Mouse (Mus musculus): ENCODE data around the gene Sprtn. TPM values are rescaled to one million over a fixed set of nuclear protein-coding genes. Genes with fewer than 3 reads are reported as not detected.

Sprtn gene
- total and polyA plus RNA-seq, 3 experiments: 27.2 to 31.8 TPM; not detected in 1

- peaks cover 3 to 22% of the 10 kb centered on the region in 2 experiments for H3K36me3 ChIP-seq (ENCODE audit: control insufficient read depth in 1 of 2, insufficient read depth in 2 of 2, low read length in 2 of 2)
- H3K79me2 ChIP-seq (ENCODE audit: control insufficient read depth, insufficient read depth, low read length, poor library complexity): peaks cover 39% of the 10 kb centered on the region
- H3K9ac ChIP-seq (ENCODE audit: control insufficient read depth, low read depth, low read length, poor library complexity, severe bottlenecking): peak overlapping the region; percentile 85
- TF ChIP-seq NRF1 (IDR thresholded peaks at IDR 0.05; ENCODE audit: insufficient read depth, low read depth, low read length, poor library complexity, severe bottlenecking) (peak; percentile 23; the same call in 1 of the 2 replicates), EP300 (IDR thresholded peaks at IDR 0.05; ENCODE audit: low read depth in 1 of 2, low read length in 2 of 2) (no peak)
- no peaks in the 10 kb centered on the region for H3K9me3 ChIP-seq (replicated peaks; ENCODE audit: insufficient read depth, low read length)
- peaks cover 8 to 24% of the 10 kb centered on the region in 2 experiments for H3K4me1 ChIP-seq (ENCODE audit: control insufficient read depth in 1 of 2, insufficient read depth in 2 of 2, low read length in 2 of 2)
- H3K4me3 ChIP-seq (ENCODE audit: control insufficient read depth in 1 of 2, insufficient read depth in 1 of 2, low read depth in 2 of 2, low read length in 2 of 2): peak overlapping the region; percentile 71 to 86
- H3K27me3 ChIP-seq (ENCODE audit: control insufficient read depth in 1 of 2, insufficient read depth in 2 of 2, low read length in 2 of 2): no peaks in the 10 kb centered on the region
- DNase-seq (ENCODE audit: low read depth, low spot score): peak; percentile 50
- peak overlapping the region; percentile 42 for H3K27ac ChIP-seq (ENCODE audit: control insufficient read depth, low read depth, low read length)
Observed at GRCm38 (mm10) chr8:124948733-124949111, 51.0 kb downstream of the Sprtn start.

DNA sequence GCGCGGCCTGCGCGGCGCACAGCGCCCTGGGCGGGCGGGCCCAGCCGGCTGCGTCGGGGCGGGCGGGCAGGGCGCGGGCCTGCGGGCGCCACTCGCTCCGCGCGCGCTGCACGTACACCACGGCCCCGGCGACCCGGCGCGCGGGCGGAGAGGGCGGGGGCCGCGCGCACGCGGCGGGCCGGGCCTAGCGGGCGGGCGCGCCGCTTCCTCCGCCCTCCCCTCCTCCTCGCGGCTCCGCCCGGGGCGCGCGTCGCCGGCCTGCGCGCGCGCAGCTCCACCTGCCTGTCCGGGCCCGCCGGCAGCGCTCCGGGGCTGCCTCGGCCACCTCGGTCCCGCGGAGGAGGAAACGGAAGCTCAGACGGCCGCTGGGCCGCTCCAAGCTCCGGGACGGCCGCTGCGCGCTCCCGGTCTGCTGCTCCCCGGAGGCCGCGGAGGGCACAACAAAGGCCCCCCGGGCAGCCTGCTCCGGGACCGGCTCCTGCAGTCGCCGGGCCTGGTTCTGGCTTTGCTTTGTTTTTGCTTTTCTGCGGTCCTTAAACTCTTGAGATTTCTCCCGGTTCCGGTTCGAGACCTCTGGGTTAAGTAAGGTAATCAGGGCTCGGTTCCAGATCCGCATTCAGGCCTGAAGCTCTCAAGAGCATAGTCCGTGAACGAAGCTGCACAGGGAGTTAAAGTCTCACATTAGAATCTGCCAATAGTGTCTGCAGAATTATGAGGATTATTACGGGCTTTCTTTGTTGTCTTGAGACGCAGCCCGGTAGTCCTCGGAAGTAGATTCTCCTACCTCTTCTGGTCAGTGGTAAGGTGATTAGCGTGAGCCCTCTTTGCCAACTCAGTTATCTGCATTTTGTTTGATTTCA, 51.8 kb downstream of the Sprtn start, which contains the start of gene Egln1:
Gene Egln1, minus strand, starts transcription at position 116 of the 860 bp plus-strand sequence.
- Histone ChIP-seq H3K27me3 (ENCODE audit: control insufficient read depth in 1 of 2, insufficient read depth in 2 of 2, low read length in 2 of 2) (no peaks in the 10 kb centered on the region), H3K79me2 (ENCODE audit: control insufficient read depth, insufficient read depth, low read length, poor library complexity) (peaks cover 34% of the 10 kb centered on the region), H3K9ac (ENCODE audit: control insufficient read depth, low read depth, low read length, poor library complexity, severe bottlenecking) (peak within 1 kb of the TSS; percentile 85), H3K9me3 (replicated peaks; ENCODE audit: insufficient read depth, low read length) (no peaks in the 10 kb centered on the region), H3K36me3 (ENCODE audit: control insufficient read depth in 1 of 2, insufficient read depth in 2 of 2, low read length in 2 of 2) (peaks cover 3 to 22% of the 10 kb centered on the region in 2 experiments; a peak in 3 of 4 replicates), H3K4me3 (ENCODE audit: control insufficient read depth in 1 of 2, insufficient read depth in 1 of 2, low read depth in 2 of 2, low read length in 2 of 2) (peak within 1 kb of the TSS; percentile 90 to 100), H3K27ac (ENCODE audit: control insufficient read depth, low read depth, low read length) (peak within 1 kb of the TSS; percentile 88), H3K4me1 (ENCODE audit: control insufficient read depth in 1 of 2, insufficient read depth in 2 of 2, low read length in 2 of 2) (peaks cover 8 to 24% of the 10 kb centered on the region in 2 experiments)
- peak; percentile 80 for DNase-seq (ENCODE audit: low read depth, low spot score)
- TF ChIP-seq MAZ (IDR thresholded peaks at IDR 0.05; ENCODE audit: low read depth, low read length): no peak
- TF ChIP-seq ELF1 (IDR thresholded peaks at IDR 0.05; ENCODE audit: low read depth, low read length): 0 out of 2 replicates have a peak, but pooled peaks have one; percentile 12
- TF ChIP-seq CHD1 (IDR thresholded peaks at IDR 0.05; ENCODE audit: low read depth, low read length): peak; percentile 73
- peak; percentile 65 to 84; a peak in 3 of 4 replicates for TF ChIP-seq POLR2A (IDR thresholded peaks at IDR 0.05; ENCODE audit: control insufficient read depth in 1 of 2, insufficient read depth in 1 of 2, low read depth in 1 of 2, low read length in 2 of 2, poor library complexity in 1 of 2)
- TF ChIP-seq MYC (IDR thresholded peaks at IDR 0.05; ENCODE audit: low read depth, low read length): no peak
- peak; percentile 91; the same call in 1 of the 2 replicates for TF ChIP-seq UBTF (IDR thresholded peaks at IDR 0.05; ENCODE audit: borderline replicate concordance, insufficient read depth, low read depth, low read length)
- peak; percentile 59 for TF ChIP-seq SIN3A (IDR thresholded peaks at IDR 0.05; ENCODE audit: low read length)
- TF ChIP-seq SMC3 (IDR thresholded peaks at IDR 0.05; ENCODE audit: low read depth, low read length): no peak
- TF ChIP-seq CHD2 (IDR thresholded peaks at IDR 0.05; ENCODE audit: low read length): no peak
- TF ChIP-seq NELFE (IDR thresholded peaks at IDR 0.05; ENCODE audit: low read depth, low read length): peak; percentile 68
- TF ChIP-seq HCFC1 (IDR thresholded peaks at IDR 0.05; ENCODE audit: low read depth, low read length): peak; percentile 49
- no peak for TF ChIP-seq USF1 (IDR thresholded peaks at IDR 0.05; ENCODE audit: low read depth, low read length)
- 0 out of 2 replicates have a peak, but pooled peaks have one; percentile 16 for TF ChIP-seq TCF12 (IDR thresholded peaks at IDR 0.05; ENCODE audit: low read depth, low read length)
- TF ChIP-seq NRF1 (IDR thresholded peaks at IDR 0.05; ENCODE audit: insufficient read depth, low read depth, low read length, poor library complexity, severe bottlenecking): peak; percentile 72
- TF ChIP-seq CTCF (IDR thresholded peaks at IDR 0.05 in 2 of 3, conservative IDR thresholded peaks at IDR 0.05 in 1 of 3; ENCODE audit: control insufficient read depth in 1 of 3, insufficient read depth in 1 of 3, low read depth in 2 of 3, low read length in 3 of 3, poor library complexity in 1 of 3, severe bottlenecking in 1 of 3): no peak
- TF ChIP-seq JUND (IDR thresholded peaks at IDR 0.05; ENCODE audit: low read depth, low read length): no peak
- TF ChIP-seq KAT2A (conservative IDR thresholded peaks at IDR 0.05; ENCODE audit: low read depth, low read length): no peak; the same call in 1 of the 2 replicates
- no peak for TF ChIP-seq ZKSCAN1 (IDR thresholded peaks at IDR 0.05; ENCODE audit: low read depth, low read length)

Measured in MEL (cell line).